Mouse (Mus musculus): ENCODE data around the gene Prkag1. TPM values are rescaled to one million over a fixed set of nuclear protein-coding genes. Genes with fewer than 3 reads are reported as not detected.

The Prkag1 gene
- polyA plus RNA-seq, 1 experiment from 2014 or later, result 81.4 TPM

DNA sequence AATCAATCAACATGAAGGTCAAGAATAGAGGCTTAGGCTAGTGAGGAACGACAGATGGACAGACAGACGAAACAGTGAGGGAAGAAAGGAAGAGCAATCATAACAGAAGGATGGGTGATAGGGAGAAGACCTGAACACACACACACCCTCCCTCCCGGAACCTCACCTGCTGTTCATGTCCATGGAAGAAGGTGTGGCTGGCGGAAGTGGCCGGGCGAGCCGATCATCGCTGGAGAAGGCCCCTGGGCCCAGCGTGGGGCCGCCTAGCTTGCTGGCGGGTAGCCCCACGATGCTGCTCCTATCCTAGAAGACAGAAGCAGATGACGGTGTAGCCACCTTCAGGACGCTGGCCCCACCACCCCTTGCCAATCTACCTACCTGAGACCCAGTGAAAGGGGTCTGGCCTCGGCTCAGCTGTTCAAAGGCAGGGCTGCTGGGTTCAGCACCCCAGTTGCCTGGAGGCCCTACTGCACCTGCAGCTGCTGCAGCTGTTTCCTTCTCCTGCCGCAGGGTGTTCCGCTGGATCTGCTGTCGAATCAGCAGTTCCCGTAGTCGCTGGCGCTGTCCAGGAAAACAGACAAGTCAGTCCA, 20.0 kb upstream of the Prkag1 start:
- H3K36me3 ChIP-seq, result peaks cover 100% of the 10 kb centered on the region
- WGBS, result 91% methylated on average over 21 of the region's 21 CpGs
- H3K4me3 ChIP-seq (replicated peaks), result no peak overlapping the region
- H3K27me3 ChIP-seq, result no peaks in the 10 kb centered on the region
- no peaks in the 10 kb centered on the region for H3K9me3 ChIP-seq
- H3K4me2 ChIP-seq, result no peak overlapping the region
- no peak overlapping the region for H3K9ac ChIP-seq (replicated peaks)
- no peak for ATAC-seq (ENCODE audit: insufficient number of reproducible peaks, insufficient read depth, low FRiP score, low TSS enrichment, low read depth)
- H3K27ac ChIP-seq, result no peak overlapping the region
- no peaks in the 10 kb centered on the region for H3K4me1 ChIP-seq (replicated peaks)

DNA sequence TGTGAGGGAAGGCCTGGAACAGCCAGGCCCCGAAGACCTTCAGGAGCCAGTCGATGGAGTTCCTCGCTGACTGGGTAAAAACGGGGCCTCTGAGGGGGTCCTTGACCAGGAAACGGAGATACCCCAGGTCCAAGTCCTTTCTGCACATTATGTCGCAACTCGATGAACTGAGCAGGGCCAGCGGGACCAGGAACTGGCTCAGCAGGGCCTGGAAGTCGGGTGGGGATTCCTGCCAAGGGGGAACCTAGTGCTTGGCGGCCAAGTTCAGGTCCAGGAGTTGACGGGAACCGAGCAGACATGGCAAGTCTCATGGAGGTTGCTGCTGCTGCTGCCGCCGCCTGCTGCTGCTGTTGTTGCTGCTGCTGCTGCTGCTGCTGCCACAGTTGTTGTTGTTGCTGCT, 19.3 kb upstream of the Prkag1 start:
- ATAC-seq (ENCODE audit: insufficient number of reproducible peaks, insufficient read depth, low FRiP score, low TSS enrichment, low read depth), result no peak
- whole genome bisulfite sequencing, result 91% methylated on average over 14 of the region's 14 CpGs
- no peak overlapping the region for H3K27ac ChIP-seq
- no peak overlapping the region for H3K4me3 ChIP-seq (replicated peaks)
- no peaks in the 10 kb centered on the region for H3K4me1 ChIP-seq (replicated peaks)
- peaks cover 100% of the 10 kb centered on the region for H3K36me3 ChIP-seq
- H3K27me3 ChIP-seq, result no peaks in the 10 kb centered on the region
- H3K9me3 ChIP-seq, result no peaks in the 10 kb centered on the region
- H3K9ac ChIP-seq (replicated peaks), result no peak overlapping the region
- no peak overlapping the region for H3K4me2 ChIP-seq

DNA sequence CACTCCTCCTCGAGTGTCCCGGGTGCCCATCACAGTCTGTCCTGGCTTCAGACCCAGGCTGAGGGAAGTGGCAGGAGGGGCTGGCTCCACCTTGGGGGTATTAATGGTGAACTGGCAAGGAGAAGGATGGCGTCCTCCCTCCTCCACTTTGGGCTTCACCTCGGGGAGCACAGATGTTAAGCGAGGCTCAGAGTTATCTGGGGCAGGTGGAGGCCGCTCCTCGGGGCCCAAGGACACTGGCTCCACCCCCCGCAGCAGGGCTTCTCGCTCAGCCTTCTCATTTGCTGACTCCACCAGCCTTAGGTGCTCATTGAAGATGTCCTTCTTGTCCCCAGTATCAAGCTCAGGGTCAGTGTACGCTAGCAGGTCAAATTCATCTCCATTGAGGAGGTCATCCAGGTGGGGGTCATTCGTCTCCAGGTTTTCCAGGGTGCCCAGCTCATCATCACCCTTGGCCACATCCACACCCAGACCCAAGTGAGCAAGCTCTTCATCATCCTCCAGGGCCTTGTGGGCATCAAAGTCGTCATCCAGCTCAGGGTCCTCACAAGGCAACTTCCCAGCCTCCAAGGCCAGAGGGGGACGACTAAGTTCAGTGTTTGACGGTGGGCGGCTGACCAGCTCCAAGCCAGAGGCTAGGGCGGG, 18.8 kb upstream of the Prkag1 start:
- H3K4me2 ChIP-seq, result no peak overlapping the region
- H3K9me3 ChIP-seq, result no peaks in the 10 kb centered on the region
- no peak overlapping the region for H3K27ac ChIP-seq
- no peak for ATAC-seq (ENCODE audit: insufficient number of reproducible peaks, insufficient read depth, low FRiP score, low TSS enrichment, low read depth)
- H3K36me3 ChIP-seq, result peaks cover 100% of the 10 kb centered on the region
- no peak overlapping the region for H3K4me3 ChIP-seq (replicated peaks)
- H3K9ac ChIP-seq (replicated peaks), result no peak overlapping the region
- 89% methylated on average over 16 of the region's 16 CpGs for WGBS
- H3K27me3 ChIP-seq, result no peaks in the 10 kb centered on the region
- H3K4me1 ChIP-seq (replicated peaks), result no peaks in the 10 kb centered on the region

DNA sequence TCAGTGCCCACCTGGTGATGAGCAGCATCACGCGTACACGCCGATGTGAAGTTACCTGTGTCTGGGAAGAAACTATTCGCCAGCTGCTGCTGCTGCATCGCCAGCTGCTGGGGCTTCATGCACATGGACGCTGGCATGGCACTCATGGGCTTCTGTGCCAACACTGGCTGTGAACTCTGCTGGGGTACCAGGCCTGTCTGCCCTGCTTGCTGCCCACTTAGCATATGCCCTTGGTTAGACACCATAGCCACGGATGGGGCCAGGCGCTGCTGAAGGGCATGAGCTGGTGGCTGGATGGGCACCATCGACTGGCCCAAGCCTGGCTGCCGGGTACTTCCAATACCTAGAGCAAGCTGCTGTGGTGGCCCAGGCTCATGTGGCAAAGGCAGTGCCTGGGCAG, 17.8 kb upstream of the Prkag1 start:
- peaks cover 100% of the 10 kb centered on the region for H3K36me3 ChIP-seq

DNA sequence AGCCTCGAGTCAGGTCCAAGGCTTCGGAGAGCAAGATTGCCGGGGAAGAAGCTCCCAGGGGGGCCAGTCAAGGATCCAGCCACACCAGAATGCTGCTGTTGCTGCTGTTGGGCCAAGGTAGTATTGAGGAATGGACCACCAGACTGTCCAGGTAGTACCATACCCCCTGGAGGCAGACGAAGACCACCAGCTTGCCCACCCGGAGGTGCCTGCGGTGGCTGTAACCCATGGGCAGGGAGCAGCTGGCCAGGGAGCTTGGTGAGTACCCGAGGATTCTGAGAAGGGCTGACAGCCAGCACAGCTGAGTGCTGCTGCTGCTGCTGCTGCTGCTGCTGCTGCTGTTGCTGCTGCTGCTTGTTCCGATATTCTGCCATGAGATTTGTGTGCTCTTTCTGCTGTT, 14.8 kb upstream of the Prkag1 start:
- Histone ChIP-seq H3K4me2 (no peak overlapping the region), H3K9ac (replicated peaks) (no peak overlapping the region), H3K9me3 (no peaks in the 10 kb centered on the region), H3K27ac (no peak overlapping the region), H3K27me3 (no peaks in the 10 kb centered on the region), H3K36me3 (peaks cover 100% of the 10 kb centered on the region), H3K4me1 (replicated peaks) (no peaks in the 10 kb centered on the region), H3K4me3 (replicated peaks) (0 out of 2 replicates have a peak overlapping the region, but pooled peaks have one; percentile 6)
- ATAC-seq (ENCODE audit: insufficient number of reproducible peaks, insufficient read depth, low FRiP score, low TSS enrichment, low read depth), result no peak
- 87% methylated on average over 8 of the region's 8 CpGs for WGBS

More for the DNA sequence above, 17.8 kb upstream of the Prkag1 start:
- H3K27me3 ChIP-seq, result no peaks in the 10 kb centered on the region
- no peak for ATAC-seq (ENCODE audit: insufficient number of reproducible peaks, insufficient read depth, low FRiP score, low TSS enrichment, low read depth)
- H3K9me3 ChIP-seq, result no peaks in the 10 kb centered on the region
- no peak overlapping the region for H3K9ac ChIP-seq (replicated peaks)
- WGBS, result 96% methylated on average over 11 of the region's 11 CpGs
- H3K27ac ChIP-seq, result no peak overlapping the region
- no peak overlapping the region for H3K4me2 ChIP-seq
- H3K4me3 ChIP-seq (replicated peaks), result 0 out of 2 replicates have a peak overlapping the region, but pooled peaks have one; percentile 6
- no peaks in the 10 kb centered on the region for H3K4me1 ChIP-seq (replicated peaks)

DNA sequence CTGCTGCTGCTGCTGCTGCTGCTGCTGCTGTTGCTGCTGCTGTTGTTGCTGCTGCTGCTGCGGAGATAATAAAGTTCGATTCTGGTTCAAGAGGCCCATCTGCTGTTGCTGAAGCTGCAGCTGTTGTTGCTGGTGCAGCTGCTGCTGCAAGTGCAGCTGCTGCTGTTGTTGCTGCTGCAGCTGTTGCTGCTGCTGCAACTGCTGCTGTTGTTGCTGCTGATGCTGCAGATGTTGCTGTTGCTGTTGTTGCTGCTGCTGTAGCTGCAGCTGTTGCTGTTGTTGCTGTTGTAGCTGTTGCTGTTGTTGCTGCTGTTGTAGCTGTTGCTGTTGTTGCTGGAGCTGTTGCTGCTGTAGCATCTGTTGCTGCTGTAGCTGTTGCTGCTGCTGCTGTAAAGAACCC, 13.8 kb upstream of the Prkag1 start:
- Histone ChIP-seq H3K27me3 (no peaks in the 10 kb centered on the region), H3K36me3 (peaks cover 100% of the 10 kb centered on the region), H3K4me3 (replicated peaks) (no peak overlapping the region), H3K27ac (no peak overlapping the region), H3K9me3 (no peaks in the 10 kb centered on the region), H3K4me2 (no peak overlapping the region), H3K4me1 (replicated peaks) (no peaks in the 10 kb centered on the region), H3K9ac (replicated peaks) (no peak overlapping the region)
- no peak for ATAC-seq (ENCODE audit: insufficient number of reproducible peaks, insufficient read depth, low FRiP score, low TSS enrichment, low read depth)
- 97% methylated on average over 2 of the region's 2 CpGs for WGBS

DNA sequence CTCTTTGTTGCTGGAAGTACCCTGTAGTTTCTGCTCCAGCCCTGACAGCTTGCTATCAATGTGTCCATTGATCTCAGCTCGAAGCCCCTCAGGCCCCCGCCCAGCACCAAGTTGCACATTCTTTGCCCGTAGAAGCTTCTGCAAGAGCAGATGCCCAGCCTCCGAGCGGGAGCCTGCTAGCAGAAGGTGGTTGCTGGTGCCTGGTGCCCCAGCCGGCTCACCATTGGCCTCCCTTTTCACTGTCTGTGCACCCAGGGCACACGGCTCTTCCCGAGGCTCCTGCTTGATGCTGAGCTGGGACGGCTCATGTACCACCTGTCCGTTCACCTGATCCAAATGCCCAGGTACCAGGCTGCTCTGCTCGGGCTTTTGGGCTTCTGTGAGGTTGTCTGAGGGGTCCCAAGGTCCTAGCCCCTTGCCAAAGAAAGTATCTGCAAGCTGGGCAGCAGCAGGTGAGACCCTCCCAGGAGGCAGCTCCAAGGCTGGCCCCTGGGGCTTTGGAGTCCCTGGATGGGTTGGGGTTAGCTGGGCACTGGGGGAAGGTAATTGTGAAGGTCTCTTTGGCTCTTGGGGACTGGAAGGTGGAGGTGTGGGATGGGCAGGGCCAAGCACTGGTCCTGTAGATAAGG, 12.4 kb upstream of the Prkag1 start:
- H3K9me3 ChIP-seq, result no peaks in the 10 kb centered on the region
- WGBS, result 93% methylated on average over 11 of the region's 11 CpGs
- H3K4me2 ChIP-seq, result no peak overlapping the region
- H3K4me3 ChIP-seq (replicated peaks), result no peak overlapping the region
- H3K27ac ChIP-seq, result no peak overlapping the region
- no peak for ATAC-seq (ENCODE audit: insufficient number of reproducible peaks, insufficient read depth, low FRiP score, low TSS enrichment, low read depth)
- no peaks in the 10 kb centered on the region for H3K27me3 ChIP-seq
- H3K9ac ChIP-seq (replicated peaks), result no peak overlapping the region
- H3K4me1 ChIP-seq (replicated peaks), result no peaks in the 10 kb centered on the region
- peaks cover 100% of the 10 kb centered on the region for H3K36me3 ChIP-seq

DNA sequence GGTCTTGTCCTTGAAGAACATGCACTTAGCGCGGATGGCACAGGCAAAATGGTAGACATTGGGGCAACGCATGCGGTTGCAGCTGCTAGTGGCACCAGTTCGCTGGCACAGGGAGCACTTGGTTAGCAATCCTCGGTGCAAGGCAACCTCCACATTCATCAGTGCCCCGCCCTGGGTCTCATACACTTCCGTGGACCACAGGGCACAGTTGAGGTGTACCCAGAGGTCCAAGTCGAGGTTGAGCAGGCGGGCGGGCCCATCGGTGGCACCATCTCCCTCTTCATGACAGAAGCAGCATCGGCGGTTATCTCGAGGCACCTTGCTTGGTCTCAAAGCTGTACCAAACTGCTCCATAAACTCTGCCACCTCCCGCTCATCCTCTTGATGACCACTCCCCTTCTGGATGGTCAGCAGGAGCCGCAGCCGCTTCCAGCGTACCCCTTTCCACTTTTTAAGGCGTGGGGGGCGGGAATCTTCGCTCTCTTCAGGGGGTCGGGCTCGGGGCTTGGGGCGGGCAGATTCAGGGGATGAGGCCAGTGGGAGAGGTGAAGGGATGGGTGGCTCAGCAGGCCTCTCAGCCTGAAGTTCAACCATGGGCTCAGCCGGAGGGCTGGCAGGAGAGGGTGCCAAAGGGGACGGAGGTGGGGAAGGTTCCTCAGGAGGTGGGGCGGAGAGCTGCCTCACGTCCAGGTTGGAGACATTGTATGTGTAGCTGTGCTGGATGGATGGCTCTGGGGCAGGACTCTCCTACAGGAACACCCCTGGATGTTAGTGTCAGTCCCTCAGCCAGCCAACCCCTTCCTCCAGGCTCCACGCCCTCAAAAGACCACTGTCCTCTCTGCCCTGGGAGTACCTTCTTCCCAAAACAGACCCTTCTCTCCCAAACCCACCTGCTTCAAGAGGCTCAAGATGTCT, 8.6 kb upstream of the Prkag1 start:
- Histone ChIP-seq H3K4me3 (replicated peaks) (no peak overlapping the region), H3K27me3 (no peaks in the 10 kb centered on the region), H3K9ac (replicated peaks) (no peak overlapping the region), H3K36me3 (peaks cover 100% of the 10 kb centered on the region), H3K27ac (no peak overlapping the region), H3K4me1 (replicated peaks) (no peaks in the 10 kb centered on the region), H3K4me2 (no peak overlapping the region), H3K9me3 (no peaks in the 10 kb centered on the region)
- 93% methylated on average over 30 of the region's 30 CpGs for WGBS
- no peak for ATAC-seq (ENCODE audit: insufficient number of reproducible peaks, insufficient read depth, low FRiP score, low TSS enrichment, low read depth)

DNA sequence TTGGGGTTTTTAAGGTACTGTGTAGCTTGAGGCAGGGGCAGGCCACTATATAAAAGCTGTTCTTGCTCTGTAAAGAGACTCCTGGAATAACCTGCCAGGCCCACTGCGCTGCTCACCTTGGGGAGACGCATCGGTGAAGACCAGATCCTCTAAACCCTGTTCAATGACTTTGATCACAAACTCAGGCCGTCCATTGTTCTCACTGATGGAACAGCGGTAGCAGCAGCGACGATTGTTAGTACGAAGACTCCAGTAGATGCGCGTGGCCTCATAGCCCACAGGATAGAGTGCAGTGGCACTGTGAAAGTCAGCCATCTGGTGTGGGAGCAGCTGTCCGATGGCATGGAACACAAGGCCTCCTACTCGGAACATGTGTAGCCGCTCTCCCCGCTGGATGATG, 7.8 kb upstream of the Prkag1 start:
- no peak for ATAC-seq (ENCODE audit: insufficient number of reproducible peaks, insufficient read depth, low FRiP score, low TSS enrichment, low read depth)
- H3K4me2 ChIP-seq, result no peak overlapping the region
- H3K9me3 ChIP-seq, result no peaks in the 10 kb centered on the region
- H3K27me3 ChIP-seq, result no peaks in the 10 kb centered on the region
- peaks cover 100% of the 10 kb centered on the region for H3K36me3 ChIP-seq
- H3K4me3 ChIP-seq (replicated peaks), result no peak overlapping the region
- H3K27ac ChIP-seq, result no peak overlapping the region
- H3K9ac ChIP-seq (replicated peaks), result no peak overlapping the region
- WGBS, result 94% methylated on average over 14 of the region's 14 CpGs
- H3K4me1 ChIP-seq (replicated peaks), result no peaks in the 10 kb centered on the region

DNA sequence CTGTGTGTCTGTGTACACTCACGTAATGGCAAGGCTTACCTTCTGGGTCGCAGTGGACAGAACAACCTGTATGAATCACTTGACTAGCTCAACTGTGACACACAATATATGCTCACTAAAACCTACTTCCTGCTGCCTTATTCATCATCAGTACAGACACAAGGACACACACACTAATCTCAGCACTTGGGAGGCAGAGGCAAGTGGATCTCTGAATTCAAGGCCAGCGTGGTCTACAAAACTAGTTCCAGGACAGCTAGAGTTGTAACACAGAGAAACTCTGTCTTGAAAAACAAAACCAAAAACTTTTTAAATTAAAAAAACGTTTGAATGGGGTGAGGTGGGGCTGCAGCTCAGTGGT, 6.4 kb upstream of the Prkag1 start:
- Histone ChIP-seq H3K4me3 (replicated peaks) (no peak overlapping the region), H3K27me3 (no peaks in the 10 kb centered on the region), H3K9ac (replicated peaks) (no peak overlapping the region), H3K4me2 (no peak overlapping the region), H3K4me1 (replicated peaks) (0 out of 2 replicates have a peak, but pooled peaks cover under 1% of the 10 kb centered on the region), H3K27ac (no peak overlapping the region), H3K36me3 (peaks cover 100% of the 10 kb centered on the region), H3K9me3 (no peaks in the 10 kb centered on the region)
- WGBS, result 75% methylated on average over 4 of the region's 4 CpGs
- ATAC-seq (ENCODE audit: insufficient number of reproducible peaks, insufficient read depth, low FRiP score, low TSS enrichment, low read depth), result no peak

All from limb, embryonic 12.5 days (tissue).